Mouse (Mus musculus) kidney, postnatal 0 days (tissue): ENCODE results near the gene Dcbld1. TPM values are rescaled to one million over a fixed set of nuclear protein-coding genes. Genes with fewer than 3 reads are reported as not detected.

ENCODE experiments used
- ATAC-seq: fragments of 200-750 bp; cut with Nextera tagmentation; replicated peaks from 2 replicates; pipeline ENCODE4 v1.8.0; 2017; ENCODE audit warnings: low read depth, moderate number of reproducible peaks, moderate TSS enrichment, moderate library complexity; ENCODE audit not compliant: low FRiP score
- DNase-seq: peaks from one replicate; pipeline ENCODE4 v3.0.0-alpha.2; 2016; ENCODE audit warnings: low spot score
- H3K27ac ChIP-seq: fragments of 300-500 bp; sonication (generic); 2 replicates; pipeline ENCODE4 v1.5.1; 2014; ENCODE audit warnings: mild to moderate bottlenecking
- H3K27me3 ChIP-seq: fragments of 300-500 bp; sonication (generic); 2 replicates; pipeline ENCODE4 v1.6.1; 2014; ENCODE audit warnings: low read length, mixed read lengths; ENCODE audit not compliant: insufficient read depth
- H3K36me3 ChIP-seq: fragments of 300-500 bp; sonication (generic); 2 replicates; pipeline ENCODE4 v1.6.1; 2014; ENCODE audit warnings: low read length, mixed read lengths; ENCODE audit not compliant: insufficient read depth
- H3K4me1 ChIP-seq: fragments of 300-500 bp; sonication (generic); replicated peaks from 2 replicates; pipeline ENCODE4 v1.6.1; 2014; ENCODE audit warnings: antibody characterized with exemption, low read length, mixed read lengths; ENCODE audit not compliant: insufficient read depth
- H3K4me2 ChIP-seq: fragments of 300-500 bp; sonication (generic); 2 replicates; pipeline ENCODE4 v1.6.1; 2014; ENCODE audit warnings: mild to moderate bottlenecking, low read length, moderate library complexity, mixed read lengths
- H3K4me3 ChIP-seq: fragments of 300-500 bp; sonication (generic); replicated peaks from 2 replicates; pipeline ENCODE4 v1.5.1; 2014; ENCODE audit warnings: low read depth, low read length
- H3K9ac ChIP-seq: fragments of 300-500 bp; sonication (generic); 2 replicates; pipeline ENCODE4 v1.6.1; 2014; ENCODE audit warnings: low read depth, low read length
- H3K9me3 ChIP-seq: fragments of 300-500 bp; sonication (generic); replicated peaks from 2 replicates; pipeline ENCODE4 v1.6.1; 2016; ENCODE audit warnings: low read length, inconsistent platforms, mixed read lengths
- CTCF ChIP-seq: IDR thresholded peaks from 2 replicates; pipeline ENCODE4 v1.5.1; 2016; ENCODE audit warnings: antibody characterized with exemption, low read depth, mild to moderate bottlenecking, moderate library complexity
- WGBS: fragments of 180-500 bp; shearing (Covaris S2); extraction: QIAGEN DNeasy Blood & Tissue Kit; methylation state at CpG from one replicate; pipeline ENCODE4 v1.1.7; 2014; 5-methylcytosine and 5-hydroxymethylcytosine counted together
- polyA plus RNA-seq: library from polyadenylated mRNA; unstranded; fragments of >200 nt; fragmentation: Nextera tagmentation; extraction: Ambion mirVana; gene quantifications from 2 replicates; pipeline ENCODE4 v1.2.1, GENCODE M21; 2015

Dcbld1 gene
- polyA plus RNA-seq, 1 experiment from 2014 or later: 23.4 TPM

- WGBS: 70% methylated on average over 2 of the region's 2 CpGs
- Histone ChIP-seq H3K36me3 (no peaks in the 10 kb centered on the region), H3K27me3 (no peaks in the 10 kb centered on the region), H3K9me3 (no peaks in the 10 kb centered on the region), H3K4me1 (no peaks in the 10 kb centered on the region), H3K4me3 (no peak overlapping the region), H3K4me2 (no peak overlapping the region), H3K27ac (no peak overlapping the region), H3K9ac (no peak overlapping the region)
- no peak for TF ChIP-seq CTCF
- no peak for ATAC-seq
- no peak for DNase-seq
These were observed 24.3 kb downstream of the Dcbld1 start for GRCm38 (mm10) chr10:52257768-52258167.

DNA sequence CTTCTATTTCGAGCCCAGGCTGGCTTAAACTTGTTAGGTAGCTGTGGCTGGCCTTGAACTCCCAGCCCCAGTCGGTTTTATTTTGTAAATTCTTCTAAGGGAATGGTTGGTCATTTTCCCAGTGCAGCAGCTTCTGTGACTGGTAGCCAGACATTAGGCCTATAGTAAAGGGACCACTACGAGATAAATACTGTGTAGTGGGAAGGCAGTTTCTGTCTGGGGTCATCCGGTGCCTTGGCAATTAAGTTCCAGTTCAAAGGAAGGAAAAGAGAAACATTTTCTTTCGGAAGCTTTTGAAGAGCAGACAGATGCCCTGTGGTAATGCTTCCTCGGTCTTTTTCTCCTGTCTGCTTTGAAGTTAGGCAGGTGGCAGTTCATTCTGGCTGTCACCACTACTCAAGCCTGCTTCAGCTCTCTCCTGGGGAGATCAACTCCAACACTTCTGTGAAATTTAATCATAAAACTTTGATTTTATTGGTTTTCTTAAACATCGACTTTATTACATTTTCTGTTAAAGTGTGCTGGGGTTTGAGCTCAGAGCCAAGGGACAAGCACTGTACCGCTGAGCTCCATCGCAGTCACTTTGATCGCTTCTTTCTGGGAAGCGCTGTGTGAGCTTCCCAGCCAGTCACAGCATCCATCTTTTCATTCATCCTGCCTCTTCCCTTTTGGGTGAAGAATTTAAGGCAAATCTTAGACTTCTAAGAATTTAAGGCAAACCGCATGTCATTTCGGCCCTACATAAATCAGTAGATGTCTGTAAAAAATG, 24.9 kb downstream of the Dcbld1 start:
- DNase-seq (peak; percentile 21), ATAC-seq (no peak)
- no peaks in the 10 kb centered on the region for H3K4me1 ChIP-seq
- WGBS: 41% methylated on average over 13 of the region's 13 CpGs
- H3K36me3 ChIP-seq: no peaks in the 10 kb centered on the region
- H3K27ac ChIP-seq: no peak overlapping the region
- TF ChIP-seq CTCF: no peak
- H3K9me3 ChIP-seq: no peaks in the 10 kb centered on the region
- no peak overlapping the region for H3K4me2 ChIP-seq
- no peaks in the 10 kb centered on the region for H3K27me3 ChIP-seq
- H3K9ac ChIP-seq: no peak overlapping the region
- no peak overlapping the region for H3K4me3 ChIP-seq

DNA sequence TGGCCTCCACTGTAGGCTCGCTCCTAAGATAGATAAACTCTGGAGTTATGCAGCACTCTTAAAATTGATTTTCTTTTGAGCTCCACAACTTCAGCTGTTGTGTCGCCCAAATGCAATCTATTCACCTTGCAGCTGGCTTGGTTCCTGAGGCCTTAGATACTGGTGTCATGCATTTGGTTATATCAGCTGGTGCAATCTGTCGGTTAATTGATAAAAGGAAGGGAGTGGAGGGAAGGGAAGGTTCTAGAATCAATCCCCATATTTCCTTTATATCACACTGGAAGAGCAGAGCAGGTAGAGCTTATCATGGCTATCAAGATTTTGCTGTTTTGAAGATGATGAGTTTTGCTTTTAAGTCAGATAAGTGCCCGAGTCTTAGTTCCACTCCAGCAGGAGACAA, 26.8 kb downstream of the Dcbld1 start:
- Histone ChIP-seq H3K36me3 (no peaks in the 10 kb centered on the region), H3K27me3 (no peaks in the 10 kb centered on the region), H3K4me3 (no peak overlapping the region), H3K4me2 (no peak overlapping the region), H3K9ac (no peak overlapping the region), H3K27ac (no peak overlapping the region), H3K4me1 (no peaks in the 10 kb centered on the region), H3K9me3 (no peaks in the 10 kb centered on the region)
- DNase-seq (no peak), ATAC-seq (no peak)
- 92% methylated on average over 4 of the region's 4 CpGs for WGBS
- TF ChIP-seq CTCF: no peak

DNA sequence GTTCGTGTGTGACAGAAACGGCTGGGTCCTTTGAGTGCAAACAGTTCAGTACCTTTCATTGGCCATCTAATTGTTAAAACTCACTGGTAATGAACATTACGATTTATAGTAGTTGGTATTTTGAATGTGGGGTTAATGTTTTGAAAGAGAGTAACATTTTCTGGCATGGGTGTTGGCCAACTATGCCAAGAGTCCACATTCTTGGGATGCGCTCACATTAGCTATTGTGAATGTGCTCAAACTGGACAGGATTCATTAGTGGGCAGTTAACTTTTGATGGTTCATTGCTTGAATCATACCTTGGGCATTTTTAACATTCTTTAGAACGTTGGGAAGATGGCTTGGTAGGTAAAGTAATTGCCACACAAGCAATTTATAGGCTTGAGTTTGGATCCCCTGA, 30.7 kb downstream of the Dcbld1 start:
- ATAC-seq (no peak), DNase-seq (no peak)
- H3K27ac ChIP-seq: no peak overlapping the region
- H3K4me3 ChIP-seq: no peak overlapping the region
- no peaks in the 10 kb centered on the region for H3K36me3 ChIP-seq
- no peaks in the 10 kb centered on the region for H3K27me3 ChIP-seq
- H3K4me1 ChIP-seq: no peaks in the 10 kb centered on the region
- H3K4me2 ChIP-seq: no peak overlapping the region
- WGBS: 79% methylated on average over 5 of the region's 5 CpGs
- H3K9me3 ChIP-seq: no peaks in the 10 kb centered on the region
- no peak for TF ChIP-seq CTCF
- no peak overlapping the region for H3K9ac ChIP-seq

GRCm38 (mm10) chr10:52268879-52269278, 35.5 kb downstream of the Dcbld1 start:
- no peak overlapping the region for H3K9ac ChIP-seq
- no peak overlapping the region for H3K4me3 ChIP-seq
- TF ChIP-seq CTCF: no peak
- no peaks in the 10 kb centered on the region for H3K27me3 ChIP-seq
- H3K27ac ChIP-seq: no peak overlapping the region
- WGBS: 79% methylated on average over 5 of the region's 5 CpGs
- no peaks in the 10 kb centered on the region for H3K9me3 ChIP-seq
- DNase-seq (no peak), ATAC-seq (no peak)
- no peaks in the 10 kb centered on the region for H3K36me3 ChIP-seq
- H3K4me2 ChIP-seq: no peak overlapping the region
- no peaks in the 10 kb centered on the region for H3K4me1 ChIP-seq

- no peaks in the 10 kb centered on the region for H3K4me1 ChIP-seq
- no peak overlapping the region for H3K9ac ChIP-seq
- ATAC-seq (no peak), DNase-seq (no peak)
- H3K27me3 ChIP-seq: no peaks in the 10 kb centered on the region
- no peak for TF ChIP-seq CTCF
- no peak overlapping the region for H3K4me2 ChIP-seq
- 85% methylated on average over 5 of the region's 5 CpGs for WGBS
- H3K27ac ChIP-seq: no peak overlapping the region
- H3K4me3 ChIP-seq: no peak overlapping the region
- no peaks in the 10 kb centered on the region for H3K36me3 ChIP-seq
- no peaks in the 10 kb centered on the region for H3K9me3 ChIP-seq
These were observed 38.0 kb downstream of the Dcbld1 start for GRCm38 (mm10) chr10:52271385-52271784.

GRCm38 (mm10) chr10:52273012-52273411, 39.6 kb downstream of the Dcbld1 start:
- Histone ChIP-seq H3K9me3 (no peaks in the 10 kb centered on the region), H3K4me2 (no peak overlapping the region), H3K27me3 (no peaks in the 10 kb centered on the region), H3K36me3 (no peaks in the 10 kb centered on the region), H3K9ac (no peak overlapping the region), H3K27ac (no peak overlapping the region), H3K4me1 (no peaks in the 10 kb centered on the region), H3K4me3 (no peak overlapping the region)
- no peak for TF ChIP-seq CTCF
- DNase-seq: peak; percentile 11
- 67% methylated on average over 2 of the region's 2 CpGs for WGBS
- ATAC-seq: no peak; the same call in 1 of the 2 replicates
